Mouse (Mus musculus) embryonic facial prominence, embryonic 13.5 days (tissue): ENCODE data around the gene Trmt11. TPM values are rescaled to one million over a fixed set of nuclear protein-coding genes. Genes with fewer than 3 reads are reported as not detected.
"Not testable (repeated sequence)": the region's sequence is repeated elsewhere in the genome, so short reads cannot be mapped to it uniquely, and the experiment has no call there.

Source experiments
- ATAC-seq: fragments of 200-750 bp; cut with Nextera tagmentation; 2 replicates; pipeline ENCODE4 v1.8.0; 2017; ENCODE audit warnings: low read depth; ENCODE audit not compliant: insufficient number of reproducible peaks, insufficient read depth, low FRiP score, low TSS enrichment
- H3K27ac ChIP-seq: fragments of 300-500 bp; sonication (generic); 2 replicates; pipeline ENCODE4 v1.5.1; 2015; ENCODE audit warnings: moderate library complexity, mild to moderate bottlenecking, inconsistent platforms
- H3K27me3 ChIP-seq: fragments of 300-500 bp; sonication (generic); 2 replicates; pipeline ENCODE4 v1.6.1; 2015; ENCODE audit warnings: mild to moderate bottlenecking, inconsistent platforms
- H3K36me3 ChIP-seq: fragments of 300-500 bp; sonication (generic); 2 replicates; pipeline ENCODE4 v1.6.1; 2015; ENCODE audit warnings: mild to moderate bottlenecking, inconsistent platforms
- H3K4me1 ChIP-seq: fragments of 300-500 bp; sonication (generic); 2 replicates; pipeline ENCODE4 v1.6.1; 2015; ENCODE audit warnings: inconsistent platforms
- H3K4me2 ChIP-seq: fragments of 300-500 bp; sonication (generic); 2 replicates; pipeline ENCODE4 v1.6.1; 2015; ENCODE audit warnings: moderate library complexity, mild to moderate bottlenecking, inconsistent platforms
- H3K4me3 ChIP-seq: fragments of 300-500 bp; sonication (generic); 2 replicates; pipeline ENCODE4 v1.5.1; 2015; ENCODE audit warnings: mild to moderate bottlenecking, inconsistent platforms
- H3K9ac ChIP-seq: fragments of 300-500 bp; sonication (generic); 2 replicates; pipeline ENCODE4 v1.6.1; 2015; ENCODE audit warnings: mild to moderate bottlenecking, inconsistent platforms
- H3K9me3 ChIP-seq: fragments of 300-500 bp; sonication (generic); 2 replicates; pipeline ENCODE4 v1.6.1; 2016; ENCODE audit warnings: inconsistent platforms
- WGBS: fragments of 180-500 bp; shearing (Covaris S2); methylation state at CpG from one replicate; pipeline ENCODE4 v1.1.7; 2015; ENCODE audit warnings: mixed read lengths; 5-methylcytosine and 5-hydroxymethylcytosine counted together
- polyA plus RNA-seq: library from polyadenylated mRNA; unstranded; fragments of >200 nt; fragmentation: Nextera tagmentation; extraction: Ambion mirVana; gene quantifications from 2 replicates; pipeline ENCODE4 v1.2.1, GENCODE M21; 2015

Trmt11 gene
- polyA plus RNA-seq, 1 experiment from 2014 or later = 34.7 TPM

GRCm38 (mm10) chr10:30502718-30503117, 97.8 kb downstream of the Trmt11 start:
- 79% methylated on average over 1 of the region's 1 CpGs for WGBS
- no peak overlapping the region for H3K9ac ChIP-seq
- H3K9me3 ChIP-seq = no peaks in the 10 kb centered on the region
- H3K27ac ChIP-seq = no peak overlapping the region
- ATAC-seq = no peak
- no peaks in the 10 kb centered on the region for H3K36me3 ChIP-seq
- H3K4me3 ChIP-seq = no peak overlapping the region
- H3K4me1 ChIP-seq = no peaks in the 10 kb centered on the region
- no peaks in the 10 kb centered on the region for H3K27me3 ChIP-seq
- no peak overlapping the region for H3K4me2 ChIP-seq

- H3K9ac ChIP-seq, H3K9me3 ChIP-seq, ATAC-seq, H3K27ac ChIP-seq, H3K4me2 ChIP-seq, H3K36me3 ChIP-seq, H3K4me1 ChIP-seq, H3K27me3 ChIP-seq, H3K4me3 ChIP-seq: not testable (repeated sequence)
- 76% methylated on average over 19 of the region's 19 CpGs for WGBS
These were observed 102.3 kb downstream of the Trmt11 start for GRCm38 (mm10) chr10:30498223-30498622.

Other genes with a start within 250 kb of the Trmt11 start
- 17.7 and 22.1 TPM in 2 replicates for gene Hint3, start 28.9 kb upstream of the Trmt11 start, polyA plus RNA-seq
- gene Ncoa7, start 202.6 kb upstream of the Trmt11 start, polyA plus RNA-seq = 8.8 and 10.3 TPM in 2 replicates
- gene Hey2, start 242.1 kb upstream of the Trmt11 start, polyA plus RNA-seq = 25.4 and 27.9 TPM in 2 replicates